Mouse (Mus musculus): Measurements from ENCODE around the gene Peak1. TPM values are rescaled to one million over a fixed set of nuclear protein-coding genes. Genes with fewer than 3 reads are reported as not detected.

Peak1 gene
- 8.0 TPM for polyA plus RNA-seq (2014; fragmentation: Illumina TruSeq; extraction: RNeasy Lipid Tissue Mini Kit (QIAGEN cat#74804); ENCODE audit: insufficient read depth, low read depth, low replicate concordance)

GRCm38 (mm10) chr9:56417948-56418737 is at the start of gene Peak1, which contains the start of gene Hmg20a:
Gene Peak1, minus strand, starts transcription at chr9:56418067.
Gene Hmg20a, plus strand, starts transcription at chr9:56418609.

GRCm38 (mm10) chr9:56165377-56165776 is 252.5 kb downstream of the Peak1 start, which contains the start of gene Tspan3:
Gene Tspan3, minus strand, starts transcription at chr9:56165477.

Other genes starting within 250 kb of the Peak1 start
- 13.4 TPM for gene Hmg20a, start 542 bp upstream of the Peak1 start, polyA plus RNA-seq (2014; fragmentation: Illumina TruSeq; extraction: RNeasy Lipid Tissue Mini Kit (QIAGEN cat#74804); ENCODE audit: insufficient read depth, low read depth, low replicate concordance)

All from lung, adult 10 weeks (tissue).